Mouse (Mus musculus): ENCODE data around the gene Dynlt1c.
"Not testable (repeated sequence)": the region's sequence is repeated elsewhere in the genome, so short reads cannot be mapped to it uniquely, and the experiment has no call there.

Gene Dynlt1c

DNA sequence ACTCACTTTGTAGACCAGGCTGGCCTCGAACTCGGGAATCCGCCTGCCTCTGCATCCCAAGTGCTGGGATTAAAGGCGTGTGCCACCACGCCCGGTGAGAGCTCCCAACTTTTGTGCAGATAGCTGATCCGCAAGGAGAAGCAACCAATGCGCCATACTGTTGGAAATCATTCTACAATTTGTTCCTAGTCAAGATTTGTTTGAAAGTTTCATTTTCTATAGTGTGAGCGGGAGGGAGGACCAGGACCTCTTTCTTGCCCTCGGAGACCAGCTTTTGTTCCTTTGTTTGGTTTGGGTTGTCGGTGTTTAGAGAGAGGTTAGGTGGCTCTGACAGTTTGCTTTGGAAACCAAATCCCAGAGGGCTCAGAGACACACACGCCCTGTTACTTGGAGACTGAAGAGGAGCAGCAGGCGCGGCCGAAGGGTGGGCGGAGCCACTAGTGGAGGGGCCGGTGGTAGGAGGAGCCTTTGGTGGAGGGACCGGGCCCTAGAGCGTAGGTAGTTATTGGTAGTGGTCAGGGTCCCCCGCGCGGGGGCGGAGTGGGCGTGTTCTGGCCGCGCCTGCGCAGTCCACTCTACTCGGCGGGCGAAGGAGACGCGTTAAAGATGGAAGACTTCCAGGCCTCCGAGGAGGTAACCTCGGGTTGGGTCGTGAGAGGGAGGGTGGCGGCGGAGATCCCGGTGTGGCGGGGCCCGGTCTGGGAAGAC lies at the start of gene Dynlt1c:
TSS of gene Dynlt1c (plus strand) at position 468 of the 708 bp plus-strand sequence.
- peak; percentile 82 for DNase-seq (ENCODE audit: low spot score)

DNA sequence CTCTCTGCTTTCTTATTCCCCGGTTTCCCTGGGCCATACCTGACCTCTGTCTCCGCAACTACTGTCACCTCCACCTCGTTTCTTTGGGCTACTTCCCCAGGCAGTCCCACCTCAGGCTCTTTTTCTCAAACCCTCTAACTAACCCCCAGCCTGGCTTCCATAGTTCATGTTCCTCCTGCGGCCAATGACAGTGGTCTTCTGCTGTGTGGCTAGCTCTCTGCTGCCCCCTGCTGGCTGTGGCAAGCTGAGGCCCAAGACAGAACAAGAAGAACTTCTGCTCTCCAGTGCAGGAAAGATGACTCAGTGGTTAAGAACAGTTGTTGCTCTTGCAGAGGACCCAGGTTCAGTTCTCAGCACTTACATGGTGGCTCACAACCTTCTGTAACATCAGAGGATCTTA lies 47.7 kb upstream of the Dynlt1c start:
- DNase-seq (ENCODE audit: low spot score) = not testable (repeated sequence)

DNA sequence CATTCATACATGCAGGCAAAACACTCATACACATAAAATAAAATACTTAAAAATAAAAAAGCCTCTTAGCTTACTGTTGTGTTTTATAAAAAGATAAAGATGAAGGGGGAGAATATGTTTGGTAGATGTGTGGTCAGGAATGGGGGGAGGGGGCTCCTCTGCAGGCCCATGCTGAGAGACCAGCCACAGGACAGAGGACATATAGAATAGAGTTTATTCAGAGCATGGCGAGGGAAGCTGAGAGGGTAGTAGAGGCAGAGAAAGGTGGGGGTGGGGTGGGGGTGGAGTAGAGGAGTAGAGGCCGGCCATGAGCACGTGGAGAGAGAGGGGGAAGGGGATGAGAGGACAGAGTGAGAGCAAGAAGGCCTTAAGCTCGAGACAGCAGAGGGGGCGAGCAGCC lies 47.2 kb upstream of the Dynlt1c start:
- not testable (repeated sequence) for DNase-seq (ENCODE audit: low spot score)

DNA sequence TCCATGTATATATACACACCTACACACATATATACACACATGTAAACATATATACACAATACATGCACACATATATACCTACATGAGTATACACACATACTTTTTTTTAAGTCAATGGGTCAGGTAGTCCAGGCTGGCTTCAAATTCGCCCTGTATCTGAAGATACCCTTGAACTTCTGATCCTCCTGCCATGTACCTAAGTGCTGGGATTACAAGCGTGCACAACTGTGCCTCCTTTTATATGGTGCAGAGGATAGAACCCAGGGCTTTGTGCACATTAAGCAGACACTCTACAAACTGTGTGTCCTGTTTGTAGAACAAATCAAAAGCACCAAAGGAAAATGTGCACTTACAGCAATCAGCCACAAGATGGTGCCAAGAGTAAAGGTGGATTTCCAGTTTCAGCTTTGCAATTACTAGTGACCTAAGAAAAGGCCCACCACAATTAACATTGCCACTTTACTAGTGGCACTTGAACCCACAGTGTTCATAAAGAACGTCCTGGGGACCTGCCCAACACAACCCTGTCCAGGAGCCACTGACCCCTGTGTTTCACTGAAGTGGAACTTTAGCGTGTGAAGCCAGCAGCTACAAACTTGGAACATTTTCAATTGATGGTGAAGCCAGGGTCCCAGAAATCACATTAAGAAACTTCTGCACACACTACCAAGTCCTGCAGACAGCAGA lies 41.9 kb upstream of the Dynlt1c start:
- DNase-seq (ENCODE audit: low spot score) = not testable (repeated sequence)

DNA sequence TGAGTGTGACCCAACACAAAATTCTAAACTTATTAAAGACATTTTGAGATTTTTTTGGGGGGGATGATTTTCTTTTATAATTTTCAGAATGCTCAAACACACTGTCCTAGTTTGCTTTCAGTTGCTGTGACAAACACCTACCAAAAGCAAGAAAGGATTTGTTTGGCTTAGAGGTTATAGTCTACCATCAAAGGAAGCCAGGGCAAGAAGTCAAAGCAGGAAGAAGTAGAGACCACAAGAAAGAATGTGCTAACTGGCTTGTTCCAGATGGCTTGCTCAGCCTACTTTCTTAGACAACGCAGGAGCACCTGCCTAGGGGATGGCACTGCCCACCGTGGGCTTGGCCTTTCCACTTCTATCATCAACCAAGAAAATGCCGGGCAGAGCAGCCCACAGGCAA lies 36.6 kb upstream of the Dynlt1c start:
- not testable (repeated sequence) for DNase-seq (ENCODE audit: low spot score)

DNA sequence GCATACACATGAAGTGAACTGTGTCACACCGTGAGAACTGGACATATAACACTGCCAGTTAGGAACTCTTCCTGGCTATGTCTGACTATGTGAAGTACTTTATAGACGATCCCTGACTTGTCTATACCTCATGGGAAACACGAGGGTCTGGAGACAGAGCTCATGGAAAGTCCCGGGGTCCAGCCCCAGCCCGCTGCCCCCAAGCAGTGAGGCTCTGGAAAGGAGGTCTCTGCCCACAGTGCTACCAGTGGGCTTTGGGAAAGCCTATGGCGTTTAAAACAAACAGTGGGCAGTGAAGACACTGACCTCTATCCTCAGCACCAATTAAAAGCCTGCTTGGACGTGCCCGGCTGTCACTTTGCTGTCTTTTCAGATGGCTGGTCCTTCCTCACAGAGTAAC lies 33.6 kb upstream of the Dynlt1c start:
- not testable (repeated sequence) for DNase-seq (ENCODE audit: low spot score)

DNA sequence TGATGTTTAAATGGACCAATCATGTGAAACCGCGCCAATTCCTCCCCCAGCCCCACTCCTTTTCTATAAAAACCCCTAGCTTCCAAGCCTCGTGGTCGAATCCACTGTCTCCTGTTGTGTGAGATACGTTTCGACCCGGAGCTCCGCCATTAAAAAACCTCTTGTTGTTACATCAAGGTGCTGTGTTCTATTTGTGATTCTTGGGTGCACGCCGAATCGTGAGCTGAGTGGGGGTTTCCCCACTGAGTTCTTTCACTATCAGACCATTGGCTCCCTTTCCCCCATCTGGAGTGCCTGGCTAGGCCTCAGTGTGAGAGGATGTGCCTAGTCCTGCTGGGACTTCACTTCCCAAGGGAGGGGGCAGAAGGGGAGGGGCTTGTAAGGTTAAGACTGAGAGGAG lies 30.2 kb upstream of the Dynlt1c start:
- not testable (repeated sequence) for DNase-seq (ENCODE audit: low spot score)

DNA sequence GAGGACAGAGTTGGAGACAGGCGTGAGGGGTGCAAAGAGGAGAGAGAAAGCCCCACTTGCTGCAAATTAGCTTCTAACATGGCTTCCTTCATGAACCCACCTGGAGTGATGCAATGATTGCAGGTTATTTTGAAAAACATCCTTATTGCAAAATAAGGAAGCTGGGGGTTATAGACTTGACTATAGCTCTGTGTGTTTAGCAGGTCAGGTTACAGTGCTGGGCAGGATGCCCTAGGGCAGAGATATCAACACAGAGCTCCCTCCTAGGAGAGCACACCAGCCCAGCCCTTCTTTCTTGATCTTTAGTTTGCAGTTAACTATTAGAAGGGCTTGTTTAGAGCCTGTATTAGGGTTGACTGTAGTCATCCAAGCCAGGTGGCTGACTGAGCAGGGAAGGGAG lies 29.3 kb upstream of the Dynlt1c start:
- DNase-seq (ENCODE audit: low spot score) = not testable (repeated sequence)

DNA sequence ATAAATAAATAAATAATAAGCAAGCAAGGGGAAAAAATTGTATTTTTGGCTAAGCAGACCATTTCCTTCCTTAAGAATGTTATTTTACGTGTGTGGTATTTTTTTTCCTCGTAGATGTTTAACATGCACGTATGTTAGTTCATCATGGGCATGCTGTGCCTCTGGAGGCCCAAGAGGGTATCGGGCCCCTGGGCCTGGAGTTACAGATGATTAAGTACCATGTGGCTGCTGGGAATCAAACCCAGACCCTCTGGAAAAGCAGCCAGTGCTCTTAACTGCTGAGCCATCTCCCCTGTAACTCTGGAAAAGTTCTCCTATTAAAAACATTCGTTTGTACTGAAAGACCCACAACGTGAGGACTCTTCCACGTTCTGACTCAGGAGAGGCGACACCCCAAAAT lies 26.1 kb upstream of the Dynlt1c start:
- DNase-seq (ENCODE audit: low spot score) = not testable (repeated sequence)

DNA sequence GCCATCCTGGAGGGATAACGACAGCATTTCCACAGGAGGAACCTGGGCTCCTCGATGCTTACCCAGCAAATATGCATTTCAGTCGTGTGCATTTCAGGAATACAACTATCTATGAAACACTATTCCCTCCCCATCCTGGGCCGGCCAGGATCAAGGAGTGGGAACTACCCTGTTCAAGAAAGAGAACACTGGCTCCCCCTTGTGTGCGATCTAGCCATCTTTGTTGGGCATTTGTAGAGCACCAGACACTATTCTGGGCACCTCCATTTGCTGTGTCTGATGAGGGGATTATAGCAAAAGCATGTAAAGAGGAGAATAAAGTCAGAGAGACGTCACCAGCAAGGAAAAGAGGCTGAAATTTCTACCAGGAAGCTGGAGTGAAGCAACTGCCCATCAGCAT lies 12.8 kb upstream of the Dynlt1c start:
- not testable (repeated sequence) for DNase-seq (ENCODE audit: low spot score)

DNA sequence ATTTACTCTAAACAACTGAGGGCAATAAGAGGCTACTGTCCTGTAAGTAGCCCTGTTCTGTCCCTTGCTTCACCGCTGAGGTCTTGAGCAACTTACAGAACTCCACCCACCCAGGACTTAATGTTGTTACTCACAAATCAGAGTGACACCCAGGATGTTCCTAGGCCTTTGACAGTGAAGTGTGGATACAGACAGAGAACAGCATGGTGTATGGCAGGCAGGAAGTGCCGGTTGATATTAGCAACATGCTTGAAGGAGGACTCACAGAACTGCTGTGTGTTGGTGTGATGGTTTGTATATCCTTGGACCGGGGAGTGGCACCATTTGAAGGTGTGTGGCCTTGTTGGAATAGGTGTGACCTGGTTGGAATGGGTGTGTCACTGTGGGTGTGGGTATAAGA lies 9.4 kb upstream of the Dynlt1c start:
- not testable (repeated sequence) for DNase-seq (ENCODE audit: low spot score)

DNA sequence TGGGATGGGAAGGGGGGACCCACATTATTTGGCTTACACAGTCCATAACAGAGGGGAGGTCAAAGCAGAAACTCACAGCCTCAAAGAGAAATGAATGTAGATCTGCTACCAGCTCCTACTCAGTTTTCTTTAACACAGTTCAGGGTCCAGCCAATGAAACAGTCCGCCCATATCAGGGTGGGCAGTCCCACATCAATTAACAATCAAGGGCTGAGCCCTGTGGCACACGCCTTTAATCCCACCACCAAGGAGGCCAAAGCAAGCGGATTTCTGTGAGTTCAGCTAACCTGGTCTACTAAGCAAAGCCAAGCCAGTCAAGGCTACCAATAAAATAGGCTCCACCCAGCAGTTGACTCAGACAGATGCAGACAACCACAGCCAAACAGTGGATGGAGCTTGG lies 7.6 kb upstream of the Dynlt1c start:
- DNase-seq (ENCODE audit: low spot score) = not testable (repeated sequence)

DNA sequence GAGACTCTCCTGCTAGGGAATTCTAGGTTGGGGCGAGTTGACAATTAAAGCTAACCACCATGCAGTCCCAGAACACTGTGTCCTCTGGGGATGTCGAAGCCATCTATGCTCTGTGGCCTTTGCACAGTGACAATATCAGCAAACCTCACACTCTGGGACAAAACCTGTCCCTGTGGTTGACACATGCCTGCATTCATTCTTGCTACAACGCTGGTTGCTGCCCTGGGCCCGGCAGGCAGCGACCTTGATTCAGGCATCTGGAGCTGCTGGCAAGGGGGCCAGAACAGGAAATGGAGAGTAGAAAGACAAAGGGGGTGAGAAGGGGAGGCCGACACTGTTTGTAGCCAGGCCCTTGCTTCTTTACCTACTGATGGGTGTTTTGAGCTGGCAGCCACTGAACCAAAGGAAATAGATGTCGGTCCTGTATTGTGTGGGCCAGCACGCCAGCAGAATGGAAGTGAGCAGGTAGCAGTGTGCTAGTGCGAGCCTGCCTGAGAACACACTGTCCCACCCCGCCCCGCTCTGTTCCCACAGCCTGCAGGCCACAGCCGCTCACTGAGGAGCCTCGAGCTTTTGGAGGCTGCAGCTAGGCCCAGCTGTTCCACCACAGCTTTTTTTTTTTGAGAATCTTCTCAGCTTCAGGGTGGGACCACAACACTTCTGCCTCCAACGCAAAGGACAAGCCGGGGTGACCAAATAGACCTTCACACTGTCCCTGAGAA lies 5.5 kb upstream of the Dynlt1c start:
- not testable (repeated sequence) for DNase-seq (ENCODE audit: low spot score)

DNA sequence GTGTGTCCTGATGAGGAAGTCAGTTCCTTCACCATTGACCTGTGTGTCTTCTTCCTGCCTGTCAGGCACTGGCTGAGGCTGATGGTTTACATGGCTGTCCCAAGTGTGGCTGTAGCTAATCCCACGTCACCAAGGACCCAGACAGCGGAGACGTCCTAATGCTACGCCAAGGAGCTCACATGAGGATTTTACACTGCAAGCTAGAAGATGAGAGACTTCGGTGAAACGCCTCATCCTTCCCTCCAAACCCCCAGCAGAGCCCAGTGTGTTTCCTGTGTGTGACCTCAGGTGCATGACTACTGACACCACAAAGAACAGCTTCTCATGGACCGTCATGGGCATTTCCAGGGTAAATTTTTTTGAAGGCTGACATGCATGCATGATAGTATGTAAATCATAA lies 3.1 kb upstream of the Dynlt1c start:
- DNase-seq (ENCODE audit: low spot score) = not testable (repeated sequence)

DNA sequence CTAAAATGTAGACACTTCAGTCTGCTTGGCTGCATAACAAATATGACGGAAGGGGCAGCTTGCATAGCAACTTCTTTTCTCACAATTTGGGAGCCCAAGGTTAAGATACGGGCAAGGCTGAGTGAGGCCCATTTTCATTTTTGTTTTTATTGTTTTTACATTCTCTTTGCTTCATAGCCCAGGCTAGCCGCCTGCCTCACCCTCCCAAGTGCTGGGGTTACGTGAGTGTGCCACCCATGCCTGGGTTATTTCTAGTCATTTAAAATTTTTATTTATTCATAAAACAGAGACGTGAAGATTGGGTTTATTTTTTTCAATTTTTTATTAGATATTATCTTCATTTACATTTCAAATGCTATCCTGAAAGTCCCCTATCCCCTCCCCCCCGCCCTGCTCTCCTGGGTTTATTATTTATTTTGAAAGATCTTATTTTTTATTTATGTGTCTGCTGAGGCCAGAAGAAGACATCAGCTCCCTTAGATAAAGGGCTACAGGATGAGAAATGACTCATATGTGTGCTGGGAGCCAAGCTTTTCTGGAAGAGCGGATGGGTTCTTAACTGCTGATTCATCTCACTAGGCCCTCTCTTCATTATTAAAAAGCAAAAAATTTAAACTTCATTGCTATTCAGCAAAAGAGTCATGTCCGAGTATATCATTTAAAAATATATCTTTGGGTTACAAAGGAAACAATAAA lies 1.1 kb upstream of the Dynlt1c start:
- DNase-seq (ENCODE audit: low spot score) = not testable (repeated sequence)

DNA sequence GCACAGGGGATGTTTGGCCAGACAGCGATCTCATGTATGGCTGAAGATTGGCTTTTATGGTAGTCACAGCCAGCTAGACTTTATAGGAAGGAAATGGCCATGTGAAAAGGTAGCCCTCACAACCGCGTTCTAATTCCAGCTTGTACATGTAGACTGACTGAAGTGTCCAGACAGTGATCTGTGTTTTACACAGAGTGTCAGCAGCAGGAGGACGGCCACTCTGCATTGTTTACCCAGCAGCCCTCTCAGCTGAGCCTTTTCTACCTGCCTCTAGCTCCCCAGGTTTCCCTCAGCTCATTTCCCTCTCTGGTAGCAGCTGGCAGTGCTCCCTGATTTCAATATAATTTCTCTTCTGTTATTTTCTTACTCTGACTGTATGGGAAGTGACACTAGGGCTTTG lies 734 bp downstream of the Dynlt1c start:
- DNase-seq (ENCODE audit: low spot score) = not testable (repeated sequence)

DNA sequence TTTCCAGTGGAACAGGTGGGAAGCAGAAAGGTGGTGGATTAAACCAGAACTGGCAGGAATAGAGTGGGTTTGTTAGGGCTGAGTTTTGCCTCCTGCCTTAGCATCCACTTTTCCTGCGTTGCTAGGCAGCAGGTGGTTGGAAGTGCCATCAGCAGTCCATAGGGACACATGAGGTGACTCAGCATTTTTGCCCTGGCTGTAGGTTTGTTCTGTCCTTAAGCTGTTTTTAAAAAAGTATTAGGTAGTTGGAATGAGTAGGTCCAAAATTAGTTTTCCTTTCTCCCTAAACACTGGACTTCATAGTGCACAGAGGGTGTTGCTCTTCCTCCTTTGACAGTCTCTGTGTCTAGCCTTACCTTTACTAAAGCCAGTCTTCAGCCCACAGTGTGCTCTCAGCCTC lies 3.9 kb downstream of the Dynlt1c start:
- DNase-seq (ENCODE audit: low spot score) = not testable (repeated sequence)

DNA sequence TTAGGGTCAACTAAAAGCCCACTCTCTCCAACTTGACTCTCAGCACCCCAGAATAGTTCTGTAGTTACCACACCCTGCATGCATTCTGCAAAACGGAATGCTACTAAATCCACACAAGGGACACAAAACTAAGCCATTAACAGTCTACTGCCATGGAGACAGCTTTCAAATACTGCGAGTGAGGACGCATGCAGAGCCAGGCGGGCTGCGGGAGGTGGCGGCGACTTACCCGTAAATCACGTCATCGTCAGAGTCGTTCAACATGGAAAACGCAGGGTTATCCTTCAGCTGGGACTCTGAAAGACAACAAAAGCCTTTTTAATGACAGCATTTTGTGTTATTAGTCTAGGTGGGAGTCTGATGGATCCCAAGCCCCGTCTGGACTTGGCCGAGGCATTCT lies 12.1 kb downstream of the Dynlt1c start:
- DNase-seq (ENCODE audit: low spot score) = not testable (repeated sequence)

DNA sequence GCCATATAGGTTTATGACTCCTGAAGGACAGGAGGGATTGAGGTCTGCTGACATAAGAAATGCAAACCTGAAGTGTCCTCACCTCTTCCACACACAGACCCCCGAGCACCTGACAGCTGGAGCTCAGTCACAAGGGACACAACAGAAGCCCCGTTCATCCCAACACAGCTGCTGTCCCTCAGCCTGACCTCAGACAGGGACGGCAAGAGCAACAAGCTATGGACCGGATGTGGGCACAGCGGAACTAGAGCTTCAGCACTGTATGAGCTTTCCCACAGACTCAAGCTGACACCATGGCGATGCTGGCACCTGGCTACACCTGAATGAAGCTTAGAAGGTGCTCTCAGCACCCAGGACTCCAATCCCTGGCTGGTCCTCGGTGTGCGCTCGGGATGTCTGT lies 12.8 kb downstream of the Dynlt1c start:
- not testable (repeated sequence) for DNase-seq (ENCODE audit: low spot score)

DNA sequence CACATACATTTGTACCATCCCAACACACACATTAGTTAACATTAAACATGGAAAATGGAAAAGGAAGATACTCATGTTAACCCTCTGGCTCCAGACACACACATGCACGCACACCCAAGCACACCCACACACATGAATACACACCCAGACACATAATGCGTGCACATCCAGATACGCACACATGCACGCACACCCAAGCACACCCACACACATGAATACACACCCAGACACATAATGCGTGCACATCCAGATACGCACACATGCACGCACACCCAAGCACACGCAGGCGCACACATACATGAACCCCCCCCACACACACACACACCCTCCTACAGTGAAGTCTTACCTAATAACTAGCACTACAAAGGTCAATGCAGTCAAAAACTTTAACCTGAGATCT lies 15.3 kb downstream of the Dynlt1c start:
- DNase-seq (ENCODE audit: low spot score) = not testable (repeated sequence)

DNA sequence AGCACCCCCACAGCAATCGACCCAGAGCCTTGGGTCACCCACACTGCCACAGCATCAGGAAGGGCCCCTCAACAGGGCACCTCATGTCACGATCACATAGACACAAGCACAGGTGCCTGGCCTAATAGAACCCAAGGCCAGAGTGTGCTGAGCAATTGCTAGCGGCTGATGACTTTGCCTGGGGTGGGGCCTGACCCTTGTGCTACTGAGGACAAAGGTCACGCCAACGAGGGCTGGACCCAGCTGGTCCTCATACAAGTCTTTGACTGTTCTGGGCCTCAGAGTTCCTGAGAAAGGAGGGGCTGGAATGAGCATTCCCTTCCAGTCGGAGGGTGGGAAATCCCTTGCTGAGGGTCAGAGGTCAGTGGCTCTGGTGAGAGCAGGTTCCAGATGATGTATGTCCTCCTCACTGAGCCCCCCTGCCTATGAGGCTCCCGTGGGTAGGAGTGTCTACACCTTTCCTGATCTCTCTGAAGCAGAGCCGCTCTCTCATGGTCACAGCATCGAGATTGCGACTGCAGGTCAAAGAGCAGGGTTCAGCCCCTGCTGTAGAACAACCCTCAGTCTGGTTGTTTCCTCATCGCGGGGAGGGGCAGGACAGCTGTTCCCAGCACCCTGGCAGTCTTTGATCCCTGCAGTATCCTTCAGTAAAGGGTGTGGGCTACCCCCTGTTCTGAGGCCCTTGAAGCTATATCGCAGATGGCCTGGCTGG lies 16.4 kb downstream of the Dynlt1c start:
- DNase-seq (ENCODE audit: low spot score) = not testable (repeated sequence)

DNA sequence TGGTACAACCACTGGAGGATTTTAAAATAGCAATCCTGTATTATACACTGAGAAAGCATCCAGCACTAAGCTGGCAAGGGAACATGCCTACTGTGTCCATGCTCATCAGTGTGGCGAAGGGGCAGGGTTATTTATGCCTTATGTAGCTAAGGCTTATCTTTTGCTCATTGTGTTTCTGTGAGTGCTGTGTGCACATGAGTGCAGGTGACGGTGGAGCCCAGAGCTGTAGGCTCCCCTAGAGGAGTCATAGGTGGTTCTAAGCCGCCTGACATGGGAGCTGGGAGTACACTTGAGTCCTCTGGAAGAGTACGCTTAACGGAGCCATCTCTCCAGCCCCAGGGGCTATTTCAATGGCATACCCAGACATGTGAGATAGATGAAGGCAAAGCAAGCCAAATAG lies 17.8 kb downstream of the Dynlt1c start:
- not testable (repeated sequence) for DNase-seq (ENCODE audit: low spot score)
